Mouse (Mus musculus): ENCODE results near the gene Ing1.

Gene Ing1

GRCm38 (mm10) chr8:11554799-11555719 lies at the start of gene Ing1:
Gene Ing1 (plus strand): TSS chr8:11555571.
- DNase-seq: peak; percentile 97 to 99

GRCm38 (mm10) chr8:11506074-11506473 lies 49.3 kb upstream of the Ing1 start:
- DNase-seq: no peak

- peak; percentile 53 to 82 for DNase-seq
Observed at GRCm38 (mm10) chr8:11506802-11507201, 48.6 kb upstream of the Ing1 start.

GRCm38 (mm10) chr8:11508880-11509279 lies 46.5 kb upstream of the Ing1 start:
- DNase-seq: no peak

GRCm38 (mm10) chr8:11510971-11511370 lies 44.4 kb upstream of the Ing1 start:
- DNase-seq: no peak

GRCm38 (mm10) chr8:11512711-11513110 lies 42.7 kb upstream of the Ing1 start:
- DNase-seq: no peak

- DNase-seq: no peak
Observed at GRCm38 (mm10) chr8:11513247-11513646, 42.1 kb upstream of the Ing1 start.

GRCm38 (mm10) chr8:11516292-11516691 lies 39.1 kb upstream of the Ing1 start:
- DNase-seq: no peak

- DNase-seq: no peak
Observed at GRCm38 (mm10) chr8:11517366-11518055, 37.9 kb upstream of the Ing1 start.

GRCm38 (mm10) chr8:11518056-11518396 lies 37.3 kb upstream of the Ing1 start:
- peak in 1 of 2 experiments; percentile 26 for DNase-seq

- no peak for DNase-seq
Observed at GRCm38 (mm10) chr8:11518676-11519075, 36.7 kb upstream of the Ing1 start.

GRCm38 (mm10) chr8:11523331-11523730 lies 32.0 kb upstream of the Ing1 start:
- DNase-seq: no peak

- no peak for DNase-seq
Observed at GRCm38 (mm10) chr8:11530155-11530770, 25.1 kb upstream of the Ing1 start.

GRCm38 (mm10) chr8:11530849-11531248 lies 24.5 kb upstream of the Ing1 start:
- no peak for DNase-seq

- no peak for DNase-seq
Observed at GRCm38 (mm10) chr8:11534494-11534893, 20.9 kb upstream of the Ing1 start.

- no peak for DNase-seq
Observed at GRCm38 (mm10) chr8:11539049-11539448, 16.3 kb upstream of the Ing1 start.

- DNase-seq: no peak
Observed at GRCm38 (mm10) chr8:11540182-11540581, 15.2 kb upstream of the Ing1 start.

GRCm38 (mm10) chr8:11542031-11542430 lies 13.3 kb upstream of the Ing1 start:
- no peak for DNase-seq

GRCm38 (mm10) chr8:11542866-11543265 lies 12.5 kb upstream of the Ing1 start:
- DNase-seq: no peak

GRCm38 (mm10) chr8:11544386-11544785 lies 11.0 kb upstream of the Ing1 start:
- DNase-seq: peak; percentile 67 to 87

- DNase-seq: no peak
Observed at GRCm38 (mm10) chr8:11547063-11547462, 8.3 kb upstream of the Ing1 start.

GRCm38 (mm10) chr8:11549706-11550105 lies 5.7 kb upstream of the Ing1 start:
- DNase-seq: peak; percentile 69 to 84

GRCm38 (mm10) chr8:11550281-11550948 lies 5.0 kb upstream of the Ing1 start, which contains the start of gene Cars2:
Gene Cars2 (minus strand): TSS chr8:11550783.
- peak; percentile 91 to 95 for DNase-seq
